Mouse (Mus musculus): ENCODE results near the gene F2rl1.

GRCm38 (mm10) chr13:95503279-95503917 lies 21.6 kb downstream of the F2rl1 start:
- TF ChIP-seq POLR2A (IDR thresholded peaks at IDR 0.05; ENCODE audit: insufficient read length, low read depth) (no peak), USF1 (IDR thresholded peaks at IDR 0.05; ENCODE audit: low read depth) (no peak), CEBPB (IDR thresholded peaks at IDR 0.05; ENCODE audit: insufficient read depth, poor library complexity, severe bottlenecking) (no peak), MYOD1 (IDR thresholded peaks at IDR 0.05; ENCODE audit: control insufficient read depth in 1 of 3, insufficient read length in 2 of 3, low read depth in 2 of 3) (no peak)
